Comparison of ENCODE assay signal across 7 mouse cellular contexts in the genomic region with DNA sequence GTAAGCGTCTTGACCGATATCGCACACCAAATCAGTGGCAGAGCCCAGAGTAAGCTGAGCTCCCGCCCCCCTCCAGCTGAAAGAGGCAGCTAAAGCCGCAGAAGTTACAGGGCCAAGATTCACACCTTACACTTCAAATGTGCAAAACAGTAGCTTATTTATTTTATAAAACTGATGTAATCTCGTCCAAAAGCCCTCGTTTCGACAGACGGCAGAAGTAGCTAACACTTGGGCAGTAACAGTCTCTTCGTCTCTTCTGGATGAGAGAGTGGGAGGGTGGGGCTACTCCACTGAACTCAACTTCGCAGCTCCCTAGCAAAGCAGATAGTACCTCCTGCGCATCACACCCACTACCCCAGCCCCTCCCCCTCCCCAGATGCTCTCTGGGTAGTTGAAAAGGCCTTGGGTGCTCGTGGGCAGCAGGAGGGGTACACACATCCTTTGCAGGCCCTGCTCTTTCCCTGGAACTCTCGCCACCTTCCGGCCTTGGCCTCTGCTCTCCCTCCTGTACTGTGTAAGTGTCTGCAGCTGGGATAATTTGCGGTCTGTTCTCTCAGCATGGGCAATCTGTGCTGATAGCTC.
DNase-seq lines count a peak whose midpoint lies in the region; ATAC-seq and TF ChIP-seq lines count a peak whose summit lies in the region.

No protein-coding gene starts in this region.

- TF ChIP-seq CTCF in intestine, postnatal 0 days (IDR thresholded peaks at IDR 0.05; ENCODE audit: low read depth) = 0 out of 2 replicates have a peak, but pooled peaks have one; percentile 9

- no peak overlapping the region for H3K4me3 ChIP-seq in kidney, embryonic 15.5 days (replicated peaks)
- no peak overlapping the region for H3K4me3 ChIP-seq in intestine, postnatal 0 days (ENCODE audit: low read depth, low read length)

- no peaks in the 10 kb centered on the region; the same call in 1 of the 2 replicates for H3K27me3 ChIP-seq in kidney, embryonic 15.5 days
- H3K27me3 ChIP-seq in intestine, postnatal 0 days (replicated peaks; ENCODE audit: control insufficient read depth, insufficient read depth, low read length) = no peaks in the 10 kb centered on the region

- H3K9me3 ChIP-seq in kidney, embryonic 15.5 days (replicated peaks) = no peaks in the 10 kb centered on the region
- H3K9me3 ChIP-seq in intestine, postnatal 0 days (ENCODE audit: control insufficient read depth) = no peaks in the 10 kb centered on the region

- H3K27ac ChIP-seq in kidney, embryonic 15.5 days = no peak overlapping the region
- H3K27ac ChIP-seq in intestine, postnatal 0 days (ENCODE audit: low read depth, low read length) = no peak overlapping the region

- no peak for DNase-seq in kidney, postnatal 25 days
- DNase-seq in embryo, embryonic 11 days = peak; percentile 70
- DNase-seq in retina, postnatal 1 day = peak; percentile 48
- no peak for DNase-seq in spleen, postnatal 10 days (ENCODE audit: low spot score in 2 of 2)
- no peak for DNase-seq in cerebellum, adult 11-12 months

- ATAC-seq in kidney, embryonic 15.5 days (replicated peaks; ENCODE audit: low FRiP score) = no peak
- ATAC-seq in intestine, postnatal 0 days = no peak

- H3K4me2 ChIP-seq in kidney, embryonic 15.5 days = peak overlapping the region; percentile 37
- H3K4me2 ChIP-seq in intestine, postnatal 0 days (replicated peaks; ENCODE audit: low read depth) = no peak overlapping the region

- no peaks in the 10 kb centered on the region for H3K36me3 ChIP-seq in kidney, embryonic 15.5 days
- no peaks in the 10 kb centered on the region for H3K36me3 ChIP-seq in intestine, postnatal 0 days (ENCODE audit: control insufficient read depth, insufficient read depth)

- H3K9ac ChIP-seq in kidney, embryonic 15.5 days = no peak overlapping the region
- H3K9ac ChIP-seq in intestine, postnatal 0 days (ENCODE audit: low read depth, low read length) = no peak overlapping the region

- WGBS in kidney, embryonic 15.5 days = 15% methylated on average over 16 of the region's 16 CpGs
- WGBS in intestine, postnatal 0 days = 41% methylated on average over 16 of the region's 16 CpGs

- peaks cover 35% of the 10 kb centered on the region for H3K4me1 ChIP-seq in kidney, embryonic 15.5 days
- no peaks in the 10 kb centered on the region for H3K4me1 ChIP-seq in intestine, postnatal 0 days (replicated peaks; ENCODE audit: control insufficient read depth, insufficient read depth, low read length)

Comparison
In these comparisons a context has a peak if more than half of its experiments do, and no peak if none do; other contexts are left out.
1. DNase-seq: peak in embryo, embryonic 11 days (single experiment) and retina, postnatal 1 day (single experiment); none in kidney, postnatal 25 days (0 of 2), spleen, postnatal 10 days (0 of 2) and cerebellum, adult 11-12 months (single experiment).